Mouse (Mus musculus): Measurements from ENCODE around the gene Nupl1. TPM values are rescaled to one million over a fixed set of nuclear protein-coding genes. Genes with fewer than 3 reads are reported as not detected.

Gene Nupl1
- polyA plus RNA-seq, 1 experiment from 2014 or later: not detected

DNA sequence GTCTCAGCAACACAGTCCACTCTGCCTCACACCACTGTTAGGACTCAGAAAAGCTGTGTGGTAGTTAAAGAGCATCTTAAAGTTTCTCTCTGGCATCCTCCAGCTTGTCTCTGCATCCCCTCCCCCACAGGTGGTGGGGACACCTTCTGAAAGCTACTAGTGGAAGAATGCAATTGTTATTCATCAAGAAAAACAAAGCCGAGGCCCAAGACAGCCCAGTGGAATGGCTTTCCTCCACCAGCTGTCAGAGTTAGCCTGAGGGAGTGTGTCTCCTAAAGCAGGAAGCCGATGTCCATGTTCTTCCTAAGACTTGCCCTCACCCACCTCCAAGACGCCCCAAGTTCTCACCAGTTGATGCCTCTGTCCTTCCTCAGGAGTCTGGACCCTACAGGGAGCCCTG is 102.3 kb downstream of the Nupl1 start:
- 72% methylated on average over 3 of the region's 3 CpGs for WGBS
- DNase-seq: no peak
- H3K27me3 ChIP-seq (ENCODE audit: control insufficient read depth, insufficient read depth, low read length): no peaks in the 10 kb centered on the region
- no peaks in the 10 kb centered on the region for H3K36me3 ChIP-seq (ENCODE audit: control insufficient read depth, insufficient read depth, low read length)
- no peak overlapping the region for H3K4me3 ChIP-seq (replicated peaks; ENCODE audit: low read depth, low read length)
- H3K27ac ChIP-seq (replicated peaks; ENCODE audit: low read depth, low read length): no peak overlapping the region
- no peak overlapping the region for H3K4me2 ChIP-seq (ENCODE audit: low read length)
- H3K9me3 ChIP-seq (ENCODE audit: control insufficient read depth, low read length): no peaks in the 10 kb centered on the region
- no peaks in the 10 kb centered on the region for H3K4me1 ChIP-seq (ENCODE audit: control insufficient read depth, insufficient read depth, low read length)
- ATAC-seq (ENCODE audit: low FRiP score, low TSS enrichment): no peak
- H3K9ac ChIP-seq (replicated peaks; ENCODE audit: low read length): no peak overlapping the region

DNA sequence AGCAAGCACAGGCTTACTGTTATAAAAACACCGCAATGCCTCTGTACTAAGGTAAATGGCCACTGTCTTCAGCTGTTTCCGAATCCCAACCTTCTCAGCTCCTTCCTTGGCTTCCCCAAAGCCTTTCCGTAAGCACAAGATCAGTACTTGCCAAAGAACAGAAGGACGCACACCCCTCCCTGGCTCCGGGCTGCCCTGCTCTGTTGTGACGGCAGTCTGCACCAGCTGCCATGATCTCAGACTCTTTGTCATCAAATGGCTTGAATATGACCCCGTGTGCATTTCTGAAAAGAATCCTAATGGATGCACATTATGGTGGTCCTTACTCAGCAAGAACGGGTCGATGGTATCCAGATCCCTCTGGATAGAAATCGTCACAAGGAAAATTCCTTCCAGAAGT is 108.0 kb downstream of the Nupl1 start:
- H3K36me3 ChIP-seq (ENCODE audit: control insufficient read depth, insufficient read depth, low read length): no peaks in the 10 kb centered on the region
- H3K4me1 ChIP-seq (ENCODE audit: control insufficient read depth, insufficient read depth, low read length): no peaks in the 10 kb centered on the region
- H3K9ac ChIP-seq (replicated peaks; ENCODE audit: low read length): no peak overlapping the region
- no peak overlapping the region for H3K27ac ChIP-seq (replicated peaks; ENCODE audit: low read depth, low read length)
- H3K27me3 ChIP-seq (ENCODE audit: control insufficient read depth, insufficient read depth, low read length): no peaks in the 10 kb centered on the region
- 86% methylated on average over 10 of the region's 10 CpGs for whole genome bisulfite sequencing
- ATAC-seq (ENCODE audit: low FRiP score, low TSS enrichment) (no peak), DNase-seq (no peak)
- no peak overlapping the region for H3K4me2 ChIP-seq (ENCODE audit: low read length)
- no peak overlapping the region for H3K4me3 ChIP-seq (replicated peaks; ENCODE audit: low read depth, low read length)
- no peaks in the 10 kb centered on the region for H3K9me3 ChIP-seq (ENCODE audit: control insufficient read depth, low read length)

DNA sequence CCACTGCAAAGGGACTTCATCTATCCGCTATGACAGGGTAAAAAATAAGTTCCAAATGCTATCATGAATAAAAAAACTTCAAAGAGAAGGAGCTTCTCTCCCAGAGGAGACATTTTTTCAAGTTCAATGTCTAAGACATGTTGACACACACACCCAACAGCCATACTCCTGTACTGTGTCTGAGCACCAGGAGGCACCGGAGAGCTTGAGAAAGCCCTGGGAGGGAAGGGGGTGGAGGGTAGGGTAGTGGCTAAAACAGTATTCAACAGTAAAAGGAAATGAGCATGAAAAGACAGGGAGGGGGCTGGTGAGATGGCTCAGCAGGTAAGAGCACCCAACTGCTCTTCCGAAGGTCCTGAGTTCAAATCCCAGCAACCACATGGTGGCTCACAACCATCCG is 112.9 kb downstream of the Nupl1 start:
- no peak for ATAC-seq (ENCODE audit: low FRiP score, low TSS enrichment)

DNA sequence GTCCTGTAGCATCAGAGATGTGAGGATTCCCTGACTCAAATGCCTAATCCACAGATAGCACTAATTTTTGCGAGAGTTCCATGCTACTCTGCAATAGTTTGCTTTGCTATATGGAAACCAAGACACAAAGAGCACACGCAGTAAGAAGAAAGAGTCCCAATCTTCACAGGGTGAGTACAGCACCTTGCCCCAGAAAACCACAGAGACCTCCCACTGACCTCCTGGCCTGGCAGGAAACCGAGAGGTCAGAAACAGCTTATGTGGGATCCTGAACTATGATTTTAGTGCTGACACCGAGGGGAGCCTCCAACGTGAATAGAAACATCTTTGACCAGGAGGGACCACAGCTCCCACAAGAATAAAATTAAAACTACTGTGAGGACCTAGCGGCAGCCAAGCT is 113.4 kb downstream of the Nupl1 start:
- DNase-seq (no peak), ATAC-seq (ENCODE audit: low FRiP score, low TSS enrichment) (no peak)
- no peak overlapping the region for H3K27ac ChIP-seq (replicated peaks; ENCODE audit: low read depth, low read length)
- no peaks in the 10 kb centered on the region for H3K27me3 ChIP-seq (ENCODE audit: control insufficient read depth, insufficient read depth, low read length)
- H3K36me3 ChIP-seq (ENCODE audit: control insufficient read depth, insufficient read depth, low read length): no peaks in the 10 kb centered on the region
- no peak overlapping the region for H3K9ac ChIP-seq (replicated peaks; ENCODE audit: low read length)
- H3K9me3 ChIP-seq (ENCODE audit: control insufficient read depth, low read length): no peaks in the 10 kb centered on the region
- H3K4me2 ChIP-seq (ENCODE audit: low read length): no peak overlapping the region
- WGBS: 81% methylated on average over 6 of the region's 6 CpGs
- H3K4me1 ChIP-seq (ENCODE audit: control insufficient read depth, insufficient read depth, low read length): no peaks in the 10 kb centered on the region
- H3K4me3 ChIP-seq (replicated peaks; ENCODE audit: low read depth, low read length): no peak overlapping the region

More for the DNA sequence above, 112.9 kb downstream of the Nupl1 start:
- H3K27ac ChIP-seq (replicated peaks; ENCODE audit: low read depth, low read length): no peak overlapping the region
- no peak overlapping the region for H3K4me3 ChIP-seq (replicated peaks; ENCODE audit: low read depth, low read length)
- H3K27me3 ChIP-seq (ENCODE audit: control insufficient read depth, insufficient read depth, low read length): no peaks in the 10 kb centered on the region
- no peak for DNase-seq
- 95% methylated on average over 3 of the region's 4 CpGs for WGBS
- no peaks in the 10 kb centered on the region for H3K36me3 ChIP-seq (ENCODE audit: control insufficient read depth, insufficient read depth, low read length)
- H3K4me2 ChIP-seq (ENCODE audit: low read length): no peak overlapping the region
- no peak overlapping the region for H3K9ac ChIP-seq (replicated peaks; ENCODE audit: low read length)
- no peaks in the 10 kb centered on the region for H3K4me1 ChIP-seq (ENCODE audit: control insufficient read depth, insufficient read depth, low read length)
- H3K9me3 ChIP-seq (ENCODE audit: control insufficient read depth, low read length): no peaks in the 10 kb centered on the region

DNA sequence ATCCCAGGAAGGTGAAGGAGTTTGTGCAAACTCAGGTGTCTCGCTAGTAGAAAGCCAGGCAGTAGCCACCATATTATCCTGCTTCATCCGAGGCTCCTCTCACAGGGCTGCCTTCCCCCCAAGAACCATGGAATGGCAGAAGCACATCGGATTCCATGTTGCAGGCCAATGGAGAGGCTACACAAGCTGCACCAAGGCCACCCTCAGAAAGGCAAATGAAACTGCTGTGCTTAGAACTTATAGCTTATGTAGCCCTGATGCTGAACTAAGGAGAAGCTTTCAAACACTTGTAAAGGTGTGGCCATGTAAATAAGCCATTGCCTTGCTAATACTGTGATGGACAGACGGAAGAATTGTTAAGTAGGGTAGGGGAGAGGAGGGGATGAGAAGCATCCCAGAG is 115.4 kb downstream of the Nupl1 start:
- Histone ChIP-seq H3K9me3 (ENCODE audit: control insufficient read depth, low read length) (no peaks in the 10 kb centered on the region), H3K4me3 (replicated peaks; ENCODE audit: low read depth, low read length) (no peak overlapping the region), H3K4me1 (ENCODE audit: control insufficient read depth, insufficient read depth, low read length) (no peaks in the 10 kb centered on the region), H3K4me2 (ENCODE audit: low read length) (no peak overlapping the region), H3K27ac (replicated peaks; ENCODE audit: low read depth, low read length) (no peak overlapping the region), H3K36me3 (ENCODE audit: control insufficient read depth, insufficient read depth, low read length) (no peaks in the 10 kb centered on the region), H3K9ac (replicated peaks; ENCODE audit: low read length) (no peak overlapping the region), H3K27me3 (ENCODE audit: control insufficient read depth, insufficient read depth, low read length) (no peaks in the 10 kb centered on the region)
- DNase-seq: no peak
- ATAC-seq (ENCODE audit: low FRiP score, low TSS enrichment): no peak
- WGBS: 78% methylated on average over 4 of the region's 4 CpGs

DNA sequence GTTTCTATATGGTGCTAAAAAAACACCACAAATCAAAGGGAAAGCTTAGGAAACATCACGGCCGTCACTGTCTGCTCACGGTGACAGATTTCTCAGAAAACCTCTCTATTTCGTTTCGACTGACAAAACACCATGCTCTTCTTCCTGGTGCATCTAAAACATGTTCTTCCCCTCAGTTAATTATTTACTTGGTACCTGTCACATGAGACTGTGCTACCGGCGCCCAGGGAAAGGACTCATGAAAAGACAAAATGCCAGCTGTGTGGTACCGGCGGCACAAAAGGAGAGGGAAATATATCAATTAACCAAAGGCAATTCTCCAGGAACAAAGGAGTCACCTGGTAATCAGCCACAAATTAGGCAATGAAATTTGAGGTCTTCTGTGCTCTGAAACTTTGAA is 116.5 kb downstream of the Nupl1 start:
- no peaks in the 10 kb centered on the region for H3K9me3 ChIP-seq (ENCODE audit: control insufficient read depth, low read length)
- H3K9ac ChIP-seq (replicated peaks; ENCODE audit: low read length): no peak overlapping the region
- no peak overlapping the region for H3K27ac ChIP-seq (replicated peaks; ENCODE audit: low read depth, low read length)
- H3K4me1 ChIP-seq (ENCODE audit: control insufficient read depth, insufficient read depth, low read length): no peaks in the 10 kb centered on the region
- WGBS: 89% methylated on average over 9 of the region's 9 CpGs
- no peaks in the 10 kb centered on the region for H3K36me3 ChIP-seq (ENCODE audit: control insufficient read depth, insufficient read depth, low read length)
- ATAC-seq (ENCODE audit: low FRiP score, low TSS enrichment): no peak
- no peak for DNase-seq
- no peaks in the 10 kb centered on the region for H3K27me3 ChIP-seq (ENCODE audit: control insufficient read depth, insufficient read depth, low read length)
- no peak overlapping the region for H3K4me2 ChIP-seq (ENCODE audit: low read length)
- H3K4me3 ChIP-seq (replicated peaks; ENCODE audit: low read depth, low read length): no peak overlapping the region

MicroRNAs within 50 kb of the gene (microRNA counts, 519-probe panel; counts per million panel counts)
- not detected for microRNA mmu-miR-719

Small RNAs within 50 kb of the gene (microRNA-seq; reads per million reads assigned to microRNA genes)
- gene Mir719: not detected

Other genes with a start within 250 kb of the Nupl1 start
- 33.4 and 37.1 TPM in 2 replicates for gene Atp8a2, start 54.3 kb downstream of the Nupl1 start, polyA plus RNA-seq (2014; fragmentation: Nextera tagmentation; extraction: Ambion mirVana)
- gene Gm49336, start 76 bp upstream of the Nupl1 start, polyA plus RNA-seq (2014; fragmentation: Nextera tagmentation; extraction: Ambion mirVana): 55.1 and 76.9 TPM in 2 replicates
- gene Mtmr6, start 13.8 kb upstream of the Nupl1 start, polyA plus RNA-seq (2014; fragmentation: Nextera tagmentation; extraction: Ambion mirVana): 38.9 and 68.7 TPM in 2 replicates
- 17.3 and 19.2 TPM in 2 replicates for gene Amer2, start 121.8 kb upstream of the Nupl1 start, polyA plus RNA-seq (2014; fragmentation: Nextera tagmentation; extraction: Ambion mirVana)

All from midbrain, embryonic 14.5 days (tissue).